Mouse (Mus musculus): ENCODE data around the gene Wfikkn2.

- TF ChIP-seq CTCF (IDR thresholded peaks at IDR 0.05; ENCODE audit: low read depth, low read length) (no peak), POLR2A (IDR thresholded peaks at IDR 0.05; ENCODE audit: borderline replicate concordance, low read depth, low read length) (no peak)
These were observed 29.9 kb upstream of the Wfikkn2 start for GRCm38 (mm10) chr11:94275686-94276085.

Measured in bone marrow macrophage, adult 2 months (primary cell).